Mouse (Mus musculus) G1E (cell line): Measurements from ENCODE around the gene Zmat5. TPM values are rescaled to one million over a fixed set of nuclear protein-coding genes. Genes with fewer than 3 reads are reported as not detected.

ENCODE experiments used
- ATAC-seq: 2 replicates; pipeline ENCODE4 v1.8.0; 2016; ENCODE audit warnings: mild to moderate bottlenecking; ENCODE audit not compliant: insufficient number of reproducible peaks, poor library complexity, low FRiP score, severe bottlenecking; ENCODE audit errors: extremely low read depth
- DNase-seq: peaks from one replicate; pipeline ENCODE4 v3.0.0; 2012; ENCODE audit warnings: low spot score
- H3K27me3 ChIP-seq: 2 replicates; pipeline ENCODE4 v1.6.1; 2012; ENCODE audit warnings: mild to moderate bottlenecking, low read length, inconsistent platforms; ENCODE audit not compliant: insufficient read depth
- H3K36me3 ChIP-seq: replicated peaks from 2 replicates; pipeline ENCODE3; 2012; ENCODE audit warnings: mild to moderate bottlenecking, inconsistent platforms
- H3K4me1 ChIP-seq: 2 replicates; pipeline ENCODE4 v1.6.1; 2012; ENCODE audit warnings: low read depth, low read length, inconsistent platforms, mixed read lengths; ENCODE audit not compliant: insufficient read depth
- H3K4me3 ChIP-seq: 2 replicates; pipeline ENCODE4 v1.5.1; 2012; ENCODE audit warnings: low read depth, mild to moderate bottlenecking, inconsistent platforms, low read length, moderate library complexity, mixed read lengths
- H3K9me3 ChIP-seq: replicated peaks from 2 replicates; pipeline ENCODE4 v1.6.1; 2012; ENCODE audit warnings: inconsistent platforms
- CTCF ChIP-seq: IDR thresholded peaks from 2 replicates; pipeline ENCODE4 v1.5.1; 2012; ENCODE audit warnings: low read depth, low read length, inconsistent platforms, mixed read lengths
- GATA1 ChIP-seq: IDR thresholded peaks from 2 replicates; pipeline ENCODE4 v1.6.1; 2012; ENCODE audit warnings: borderline replicate concordance, low read length, inconsistent platforms, mixed read lengths
- GATA2 ChIP-seq: IDR thresholded peaks from 2 replicates; pipeline ENCODE4 v1.6.1; 2012; ENCODE audit warnings: low read depth, low read length, inconsistent platforms, borderline replicate concordance
- POLR2AphosphoS5 ChIP-seq: IDR thresholded peaks from 2 replicates; pipeline ENCODE4 v1.6.1; 2012; ENCODE audit warnings: low read depth, low read length, inconsistent platforms; ENCODE audit not compliant: insufficient replicate concordance
- TAL1 ChIP-seq: conservative IDR thresholded peaks from 2 replicates; pipeline ENCODE4 v1.6.1; 2012; ENCODE audit warnings: low read depth, low read length, inconsistent platforms, mixed read lengths
- polyA plus RNA-seq: library from polyadenylated mRNA; stranded (reverse); fragments of >175 nt; gene quantifications from 2 replicates; pipeline ENCODE4 v1.2.3, GENCODE M21; 2012
- total RNA-seq, 2 experiments: library from RNA; stranded (forward) in 1 of 2; stranded (reverse) in 1 of 2; fragments of 200-1000 nt in 1 of 2; fragments of >200 nt in 1 of 2; fragmentation: Nextera tagmentation in 1 of 2; gene quantifications; 2 replicates each; pipeline ENCODE4 v1.2.3; 2014 to 2017

The Zmat5 gene
- total and polyA plus RNA-seq, 3 experiments, result 11.9 to 94.1 (median 53.5) TPM

- TF ChIP-seq POLR2AphosphoS5, result no peak
- TF ChIP-seq GATA2, result no peak
- no peak for TF ChIP-seq GATA1
- TF ChIP-seq TAL1, result no peak
- TF ChIP-seq CTCF, result no peak
- no peak overlapping the region for H3K4me3 ChIP-seq
- no peaks in the 10 kb centered on the region for H3K9me3 ChIP-seq
- H3K36me3 ChIP-seq, result peaks cover 93% of the 10 kb centered on the region
- DNase-seq (no peak), ATAC-seq (no peak)
- no peaks in the 10 kb centered on the region for H3K27me3 ChIP-seq
- H3K4me1 ChIP-seq, result no peaks in the 10 kb centered on the region
Observed at GRCm38 (mm10) chr11:4771756-4772155, 67.3 kb downstream of the Zmat5 start.

- peak; percentile 28 for DNase-seq
- H3K27me3 ChIP-seq, result no peaks in the 10 kb centered on the region
- H3K4me3 ChIP-seq, result no peak overlapping the region
- TF ChIP-seq CTCF (peak; percentile 36), GATA2 (no peak)
- no peaks in the 10 kb centered on the region for H3K4me1 ChIP-seq
- peaks cover 92% of the 10 kb centered on the region for H3K36me3 ChIP-seq
- no peak for ATAC-seq
- no peaks in the 10 kb centered on the region for H3K9me3 ChIP-seq
Observed at GRCm38 (mm10) chr11:4772925-4773324, 68.4 kb downstream of the Zmat5 start.

DNA sequence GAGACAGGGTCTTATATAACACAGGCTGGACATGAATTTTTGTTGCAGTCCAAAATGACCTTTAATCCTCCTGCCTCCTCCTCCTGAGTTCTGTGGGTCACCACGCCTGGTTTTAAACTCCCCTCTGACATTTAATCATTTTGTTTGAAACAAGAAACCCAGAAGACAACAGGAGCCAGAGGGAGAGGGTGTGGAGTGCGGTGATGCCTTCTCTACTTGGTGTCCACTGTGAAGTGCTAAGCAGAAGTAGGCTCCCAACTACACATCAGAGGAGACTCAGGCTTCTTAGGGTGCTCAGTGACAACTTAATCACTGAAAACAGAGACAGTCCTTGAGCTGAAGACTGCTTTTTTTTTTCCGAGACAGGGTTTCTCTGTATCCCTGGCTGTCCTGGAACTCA lies 76.4 kb downstream of the Zmat5 start:
- DNase-seq, result no peak
- Histone ChIP-seq H3K4me1 (no peaks in the 10 kb centered on the region), H3K36me3 (peaks cover 97% of the 10 kb centered on the region), H3K4me3 (no peak overlapping the region), H3K9me3 (no peaks in the 10 kb centered on the region), H3K27me3 (no peaks in the 10 kb centered on the region)
- no peak for ATAC-seq
- TF ChIP-seq GATA1 (no peak), POLR2AphosphoS5 (no peak), CTCF (no peak), GATA2 (no peak), TAL1 (no peak)

- no peak for TF ChIP-seq CTCF
- TF ChIP-seq POLR2AphosphoS5, result no peak
- no peak for TF ChIP-seq TAL1
- no peak for TF ChIP-seq GATA1
- TF ChIP-seq GATA2, result no peak
- Histone ChIP-seq H3K4me1 (no peaks in the 10 kb centered on the region), H3K36me3 (peaks cover 99% of the 10 kb centered on the region), H3K27me3 (no peaks in the 10 kb centered on the region), H3K9me3 (no peaks in the 10 kb centered on the region), H3K4me3 (no peak overlapping the region)
- DNase-seq (no peak), ATAC-seq (no peak)
Observed at GRCm38 (mm10) chr11:4783116-4783515, 78.6 kb downstream of the Zmat5 start.

GRCm38 (mm10) chr11:4784629-4785142 lies 80.2 kb downstream of the Zmat5 start:
- ATAC-seq (no peak), DNase-seq (no peak)
- Histone ChIP-seq H3K4me1 (no peaks in the 10 kb centered on the region), H3K27me3 (no peaks in the 10 kb centered on the region), H3K4me3 (no peak overlapping the region), H3K9me3 (no peaks in the 10 kb centered on the region), H3K36me3 (peaks cover 99% of the 10 kb centered on the region)
- TF ChIP-seq POLR2AphosphoS5 (no peak), GATA2 (no peak), TAL1 (no peak), GATA1 (no peak), CTCF (no peak)

Other genes starting within 250 kb of the Zmat5 start
- gene Mtmr3, start 109.8 kb upstream of the Zmat5 start, total RNA-seq (2014; fragmentation: Nextera tagmentation), result 56.1 and 68.9 TPM in 2 replicates
- gene Mtmr3, start 109.8 kb upstream of the Zmat5 start, total RNA-seq (2017), result 81.4 and 81.9 TPM in 2 replicates
- gene Mtmr3, start 109.8 kb upstream of the Zmat5 start, polyA plus RNA-seq, result 21.7 and 26.4 TPM in 2 replicates
- gene Gm11032, start 84.6 kb upstream of the Zmat5 start, total RNA-seq (2014; fragmentation: Nextera tagmentation), result not detected in 2 replicates
- gene Gm11032, start 84.6 kb upstream of the Zmat5 start, total RNA-seq (2017), result not detected in 2 replicates
- not detected in 2 replicates for gene Gm11032, start 84.6 kb upstream of the Zmat5 start, polyA plus RNA-seq
- gene Ascc2, start 66.9 kb upstream of the Zmat5 start, total RNA-seq (2014; fragmentation: Nextera tagmentation), result 27.8 and 28.4 TPM in 2 replicates
- 22.0 and 22.8 TPM in 2 replicates for gene Ascc2, start 66.9 kb upstream of the Zmat5 start, total RNA-seq (2017)
- gene Ascc2, start 66.9 kb upstream of the Zmat5 start, polyA plus RNA-seq, result 52.0 and 53.0 TPM in 2 replicates
- 95.7 and 142 TPM in 2 replicates for gene Uqcr10, start 336 bp upstream of the Zmat5 start, total RNA-seq (2014; fragmentation: Nextera tagmentation)
- 191 and 272 TPM in 2 replicates for gene Uqcr10, start 336 bp upstream of the Zmat5 start, total RNA-seq (2017)
- gene Uqcr10, start 336 bp upstream of the Zmat5 start, polyA plus RNA-seq, result 23.8 and 27.4 TPM in 2 replicates
- gene Cabp7, start 42.1 kb downstream of the Zmat5 start, total RNA-seq (2014; fragmentation: Nextera tagmentation), result not detected in 2 replicates
- gene Cabp7, start 42.1 kb downstream of the Zmat5 start, total RNA-seq (2017), result not detected in 2 replicates
- gene Cabp7, start 42.1 kb downstream of the Zmat5 start, polyA plus RNA-seq, result not detected in 2 replicates
- gene Nf2, start 144.9 kb downstream of the Zmat5 start, total RNA-seq (2014; fragmentation: Nextera tagmentation), result 41.9 and 43.3 TPM in 2 replicates
- 44.4 and 49.7 TPM in 2 replicates for gene Nf2, start 144.9 kb downstream of the Zmat5 start, total RNA-seq (2017)
- gene Nf2, start 144.9 kb downstream of the Zmat5 start, polyA plus RNA-seq, result 62.2 and 79.7 TPM in 2 replicates
- gene Nipsnap1, start 169.3 kb downstream of the Zmat5 start, total RNA-seq (2014; fragmentation: Nextera tagmentation), result 16.7 and 36.0 TPM in 2 replicates
- 21.8 and 22.5 TPM in 2 replicates for gene Nipsnap1, start 169.3 kb downstream of the Zmat5 start, total RNA-seq (2017)
- 24.4 and 25.3 TPM in 2 replicates for gene Nipsnap1, start 169.3 kb downstream of the Zmat5 start, polyA plus RNA-seq
- 50.6 and 57.9 TPM in 2 replicates for gene Thoc5, start 190.6 kb downstream of the Zmat5 start, total RNA-seq (2014; fragmentation: Nextera tagmentation)
- gene Thoc5, start 190.6 kb downstream of the Zmat5 start, total RNA-seq (2017), result 67.5 and 68.8 TPM in 2 replicates
- gene Thoc5, start 190.6 kb downstream of the Zmat5 start, polyA plus RNA-seq, result 5.8 and 8.9 TPM in 2 replicates
- gene Nefh, start 243.4 kb downstream of the Zmat5 start, total RNA-seq (2014; fragmentation: Nextera tagmentation), result 56.4 and 60.4 TPM in 2 replicates
- 153 and 179 TPM in 2 replicates for gene Nefh, start 243.4 kb downstream of the Zmat5 start, total RNA-seq (2017)
- 40.7 and 49.4 TPM in 2 replicates for gene Nefh, start 243.4 kb downstream of the Zmat5 start, polyA plus RNA-seq